Mouse (Mus musculus) limb, embryonic 13.5 days (tissue): ENCODE measurements around the gene Ear6. TPM values are rescaled to one million over a fixed set of nuclear protein-coding genes. Genes with fewer than 3 reads are reported as not detected.

ENCODE experiments used
- ATAC-seq: fragments of 200-750 bp; cut with Nextera tagmentation; 2 replicates; pipeline ENCODE4 v1.8.0; 2017; ENCODE audit warnings: low read depth, moderate number of reproducible peaks, moderate TSS enrichment; ENCODE audit not compliant: low FRiP score
- H3K27ac ChIP-seq: fragments of 300-500 bp; sonication (generic); 2 replicates; pipeline ENCODE4 v1.5.1; 2015; ENCODE audit warnings: inconsistent platforms, mild to moderate bottlenecking, moderate library complexity
- H3K27me3 ChIP-seq: fragments of 300-500 bp; sonication (generic); 2 replicates; pipeline ENCODE4 v1.6.1; 2015; ENCODE audit warnings: mild to moderate bottlenecking, inconsistent platforms
- H3K36me3 ChIP-seq: fragments of 300-500 bp; sonication (generic); 2 replicates; pipeline ENCODE4 v1.6.1; 2015; ENCODE audit warnings: inconsistent platforms, mild to moderate bottlenecking, moderate library complexity
- H3K4me1 ChIP-seq: fragments of 300-500 bp; sonication (generic); 2 replicates; pipeline ENCODE4 v1.6.1; 2015; ENCODE audit warnings: inconsistent platforms
- H3K4me2 ChIP-seq: fragments of 300-500 bp; sonication (generic); replicated peaks from 2 replicates; pipeline ENCODE4 v1.6.1; 2015; ENCODE audit warnings: inconsistent platforms, mild to moderate bottlenecking, moderate library complexity
- H3K4me3 ChIP-seq: fragments of 300-500 bp; sonication (generic); 2 replicates; pipeline ENCODE4 v1.5.1; 2015; ENCODE audit warnings: moderate library complexity, mild to moderate bottlenecking, inconsistent platforms
- H3K9ac ChIP-seq: fragments of 300-500 bp; sonication (generic); 2 replicates; pipeline ENCODE4 v1.6.1; 2015; ENCODE audit warnings: mild to moderate bottlenecking, inconsistent platforms
- H3K9me3 ChIP-seq: fragments of 300-500 bp; sonication (generic); 2 replicates; pipeline ENCODE4 v1.6.1; 2016; ENCODE audit warnings: inconsistent platforms
- WGBS: fragments of 180-500 bp; shearing (Covaris S2); methylation state at CpG from one replicate; pipeline ENCODE4 v1.1.7; 2015; 5-methylcytosine and 5-hydroxymethylcytosine counted together
- microRNA-seq: library from miRNA; unstranded; fragments of <30 nt; microRNA quantifications from one replicate; pipeline ENCODE4, GENCODE M21; 2016
- polyA plus RNA-seq: library from polyadenylated mRNA; unstranded; fragments of >200 nt; fragmentation: Nextera tagmentation; extraction: Ambion mirVana; gene quantifications from 2 replicates; pipeline ENCODE4 v1.2.1, GENCODE M21; 2015

Gene Ear6
- polyA plus RNA-seq, 1 experiment from 2014 or later = 0.42 TPM

DNA sequence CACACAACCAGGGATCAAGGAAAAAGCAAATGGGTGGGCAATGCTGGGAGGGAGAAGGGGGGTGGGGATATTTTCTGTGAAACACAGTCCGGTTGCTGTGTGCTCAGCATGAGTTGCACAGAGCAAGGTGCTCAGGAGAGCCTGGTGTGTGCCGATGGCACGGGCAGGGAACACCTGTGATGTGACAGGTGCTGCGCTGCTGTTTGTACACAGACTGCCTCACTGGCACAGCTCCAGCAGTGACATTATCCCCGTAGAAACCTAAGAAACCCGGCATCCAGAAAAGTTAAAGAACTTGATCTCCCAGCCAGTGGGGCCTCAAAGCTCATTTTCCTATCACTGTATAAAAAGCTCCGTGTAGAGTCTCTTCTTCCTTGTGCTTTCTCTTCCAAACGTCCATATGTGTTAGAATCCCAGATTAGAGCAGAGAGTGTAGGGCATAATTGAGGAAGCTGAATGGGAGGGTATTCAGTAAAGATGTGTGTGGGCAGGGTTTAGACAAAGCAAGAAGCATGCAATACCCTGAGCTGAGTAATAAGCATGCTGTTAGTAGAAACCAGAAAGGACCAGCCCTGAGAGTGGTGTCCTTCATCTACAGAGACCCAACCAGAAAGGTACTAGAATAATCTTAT lies 43.2 kb downstream of the Ear6 start:
- H3K27me3 ChIP-seq = no peaks in the 10 kb centered on the region
- 74% methylated on average over 8 of the region's 8 CpGs for WGBS
- H3K4me3 ChIP-seq = no peak overlapping the region
- ATAC-seq = no peak
- H3K9ac ChIP-seq = no peak overlapping the region
- H3K27ac ChIP-seq = no peak overlapping the region
- H3K4me2 ChIP-seq = no peak overlapping the region
- H3K4me1 ChIP-seq = no peaks in the 10 kb centered on the region
- H3K9me3 ChIP-seq = no peaks in the 10 kb centered on the region
- peaks cover 9% of the 10 kb centered on the region for H3K36me3 ChIP-seq

GRCm38 (mm10) chr14:51899351-51899750 lies 45.9 kb downstream of the Ear6 start:
- no peak for ATAC-seq
- no peak overlapping the region for H3K4me2 ChIP-seq
- H3K4me1 ChIP-seq = peaks cover 3% of the 10 kb centered on the region; the same call in 1 of the 2 replicates
- WGBS = 89% methylated on average over 1 of the region's 1 CpGs
- no peak overlapping the region for H3K27ac ChIP-seq
- no peak overlapping the region for H3K4me3 ChIP-seq
- H3K9ac ChIP-seq = no peak overlapping the region
- no peaks in the 10 kb centered on the region for H3K27me3 ChIP-seq
- no peaks in the 10 kb centered on the region for H3K9me3 ChIP-seq
- H3K36me3 ChIP-seq = no peaks in the 10 kb centered on the region

GRCm38 (mm10) chr14:51902806-51903710 lies 49.6 kb downstream of the Ear6 start:
- Histone ChIP-seq H3K27ac (no peak overlapping the region), H3K27me3 (no peaks in the 10 kb centered on the region), H3K9me3 (no peaks in the 10 kb centered on the region), H3K4me3 (no peak overlapping the region), H3K9ac (no peak overlapping the region), H3K4me1 (peaks cover 3% of the 10 kb centered on the region; the same call in 1 of the 2 replicates), H3K36me3 (peaks cover 9% of the 10 kb centered on the region; the same call in 1 of the 2 replicates), H3K4me2 (no peak overlapping the region)
- 60% methylated on average over 9 of the region's 9 CpGs for WGBS
- ATAC-seq = peak; percentile 73; the same call in 1 of the 2 replicates

GRCm38 (mm10) chr14:51903782-51904181 lies 50.3 kb downstream of the Ear6 start:
- Histone ChIP-seq H3K9ac (no peak overlapping the region), H3K4me1 (peaks cover 3% of the 10 kb centered on the region; the same call in 1 of the 2 replicates), H3K27me3 (no peaks in the 10 kb centered on the region), H3K4me2 (no peak overlapping the region), H3K4me3 (no peak overlapping the region), H3K9me3 (no peaks in the 10 kb centered on the region), H3K36me3 (peaks cover 14% of the 10 kb centered on the region; the same call in 1 of the 2 replicates), H3K27ac (no peak overlapping the region)
- WGBS = 77% methylated on average over 9 of the region's 9 CpGs
- no peak for ATAC-seq

Small RNAs within 50 kb of the gene (microRNA-seq; reads per million reads assigned to microRNA genes)
- gene Gm27375 = not detected

Other genes starting within 250 kb of the Ear6 start
- not detected in 2 replicates for gene Gm17078, start 242.4 kb upstream of the Ear6 start, polyA plus RNA-seq
- gene Gm4181, start 218.0 kb upstream of the Ear6 start, polyA plus RNA-seq = not detected in 2 replicates
- gene Gm17079, start 158.2 kb upstream of the Ear6 start, polyA plus RNA-seq = not detected in 2 replicates
- not detected in 2 replicates for gene Gm5800, start 136.5 kb upstream of the Ear6 start, polyA plus RNA-seq
- not detected in 2 replicates for gene Ang4, start 80.1 kb upstream of the Ear6 start, polyA plus RNA-seq
- gene AY358078, start 53.7 kb upstream of the Ear6 start, polyA plus RNA-seq = not detected in 2 replicates
- 52.1 and 62.2 TPM in 2 replicates for gene Mettl17, start 31.1 kb downstream of the Ear6 start, polyA plus RNA-seq
- 1.4 and 1.6 TPM in 2 replicates for gene Slc39a2, start 39.2 kb downstream of the Ear6 start, polyA plus RNA-seq
- 53.1 and 61.8 TPM in 2 replicates for gene Ndrg2, start 60.5 kb downstream of the Ear6 start, polyA plus RNA-seq
- gene Tppp2, start 64.7 kb downstream of the Ear6 start, polyA plus RNA-seq = not detected in 2 replicates
- not detected in 2 replicates for gene Rnase13, start 69.1 kb downstream of the Ear6 start, polyA plus RNA-seq
- 189 and 203 TPM in 2 replicates for gene Arhgef40, start 131.0 kb downstream of the Ear6 start, polyA plus RNA-seq
- gene Tmem253, start 162.0 kb downstream of the Ear6 start, polyA plus RNA-seq = 0.78 and 1.4 TPM in 2 replicates
- 30.8 and 32.2 TPM in 2 replicates for gene Zfp219, start 167.0 kb downstream of the Ear6 start, polyA plus RNA-seq
- gene Olfr221, start 188.8 kb downstream of the Ear6 start, polyA plus RNA-seq = not detected in 2 replicates